Mouse (Mus musculus): Measurements from ENCODE around the gene Ipo4. TPM values are rescaled to one million over a fixed set of nuclear protein-coding genes. Genes with fewer than 3 reads are reported as not detected.

Gene Ipo4
- polyA plus RNA-seq, 1 experiment from 2014 or later = 80.6 TPM

DNA sequence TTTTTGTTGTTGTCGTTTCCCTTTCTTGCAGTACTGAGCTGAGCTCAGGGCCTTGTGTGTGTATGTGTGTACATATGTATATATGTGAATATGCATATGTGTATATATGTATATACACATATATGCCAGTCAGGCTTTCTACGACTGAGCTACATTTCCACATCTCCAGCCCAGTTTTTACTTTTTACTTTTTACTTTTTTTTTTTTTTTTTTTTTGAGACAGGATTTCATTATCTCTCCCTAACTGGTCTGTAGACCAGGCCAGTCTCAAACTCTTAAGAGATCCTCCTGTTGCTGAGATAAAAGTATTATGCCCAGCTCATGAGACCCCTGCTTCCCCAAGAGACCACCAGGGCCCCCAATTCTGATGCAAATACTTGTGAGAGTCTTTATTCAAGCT is 18.9 kb downstream of the Ipo4 start:
- no peak for ATAC-seq (ENCODE audit: low FRiP score)

DNA sequence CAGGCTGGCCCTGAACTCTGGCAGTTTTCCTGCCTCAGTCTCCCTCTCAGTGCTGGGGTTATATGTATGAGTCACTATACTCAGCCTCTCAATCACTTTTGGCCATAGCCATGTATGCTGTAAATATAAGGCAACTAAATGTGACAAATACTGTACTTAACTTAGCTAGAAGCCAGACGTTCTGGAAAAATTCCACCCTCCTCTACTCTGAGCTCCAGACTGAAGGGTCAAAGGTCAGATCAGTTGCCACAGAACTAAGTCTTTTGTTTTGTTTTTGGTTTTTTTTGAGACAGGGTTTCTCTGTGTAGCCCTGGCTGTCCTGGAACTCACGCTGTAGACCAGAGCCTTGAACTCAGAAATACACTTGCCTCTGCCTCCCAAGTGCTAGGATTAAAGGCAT is 19.9 kb downstream of the Ipo4 start:
- DNase-seq (ENCODE audit: low spot score, missing footprints) = peak; percentile 62
- WGBS = 52% methylated on average over 2 of the region's 2 CpGs
- no peaks in the 10 kb centered on the region for H3K4me1 ChIP-seq (ENCODE audit: control insufficient read depth, insufficient read depth, low read length)
- no peak overlapping the region for H3K9ac ChIP-seq (ENCODE audit: low read length)
- H3K27me3 ChIP-seq (ENCODE audit: control insufficient read depth, insufficient read depth, low read length) = no peaks in the 10 kb centered on the region
- H3K4me2 ChIP-seq = no peak overlapping the region
- H3K27ac ChIP-seq (ENCODE audit: low read depth, low read length) = no peak overlapping the region
- H3K4me3 ChIP-seq (ENCODE audit: low read depth, low read length) = no peak overlapping the region
- no peak for ATAC-seq (ENCODE audit: low FRiP score)
- H3K9me3 ChIP-seq (ENCODE audit: control insufficient read depth, low read length) = no peaks in the 10 kb centered on the region
- H3K36me3 ChIP-seq (ENCODE audit: control insufficient read depth, insufficient read depth, low read length) = no peaks in the 10 kb centered on the region

More for the DNA sequence above, 18.9 kb downstream of the Ipo4 start:
- WGBS = 87% methylated on average over 2 of the region's 2 CpGs
- no peak for DNase-seq (ENCODE audit: low spot score, missing footprints)
- H3K27ac ChIP-seq (ENCODE audit: low read depth, low read length) = no peak overlapping the region
- no peak overlapping the region for H3K4me3 ChIP-seq (ENCODE audit: low read depth, low read length)
- H3K27me3 ChIP-seq (ENCODE audit: control insufficient read depth, insufficient read depth, low read length) = no peaks in the 10 kb centered on the region
- no peaks in the 10 kb centered on the region for H3K9me3 ChIP-seq (ENCODE audit: control insufficient read depth, low read length)
- H3K4me1 ChIP-seq (ENCODE audit: control insufficient read depth, insufficient read depth, low read length) = no peaks in the 10 kb centered on the region
- H3K36me3 ChIP-seq (ENCODE audit: control insufficient read depth, insufficient read depth, low read length) = no peaks in the 10 kb centered on the region
- no peak overlapping the region for H3K9ac ChIP-seq (ENCODE audit: low read length)
- H3K4me2 ChIP-seq = no peak overlapping the region

- H3K4me1 ChIP-seq (ENCODE audit: control insufficient read depth, insufficient read depth, low read length) = no peaks in the 10 kb centered on the region
- no peak overlapping the region for H3K4me2 ChIP-seq
- no peaks in the 10 kb centered on the region for H3K36me3 ChIP-seq (ENCODE audit: control insufficient read depth, insufficient read depth, low read length)
- WGBS = 78% methylated on average over 7 of the region's 7 CpGs
- no peak overlapping the region for H3K27ac ChIP-seq (ENCODE audit: low read depth, low read length)
- ATAC-seq (ENCODE audit: low FRiP score) = no peak
- no peaks in the 10 kb centered on the region for H3K9me3 ChIP-seq (ENCODE audit: control insufficient read depth, low read length)
- H3K9ac ChIP-seq (ENCODE audit: low read length) = no peak overlapping the region
- no peaks in the 10 kb centered on the region for H3K27me3 ChIP-seq (ENCODE audit: control insufficient read depth, insufficient read depth, low read length)
- no peak overlapping the region for H3K4me3 ChIP-seq (ENCODE audit: low read depth, low read length)
- peak; percentile 81 for DNase-seq (ENCODE audit: low spot score, missing footprints)
Measured at GRCm38 (mm10) chr14:55614565-55615178, 21.1 kb downstream of the Ipo4 start.

GRCm38 (mm10) chr14:55613346-55613745 is 22.4 kb downstream of the Ipo4 start:
- H3K27me3 ChIP-seq (ENCODE audit: control insufficient read depth, insufficient read depth, low read length) = no peaks in the 10 kb centered on the region
- WGBS = 70% methylated on average over 6 of the region's 6 CpGs
- DNase-seq (ENCODE audit: low spot score, missing footprints) (no peak), ATAC-seq (ENCODE audit: low FRiP score) (no peak)
- no peak overlapping the region for H3K27ac ChIP-seq (ENCODE audit: low read depth, low read length)
- H3K9me3 ChIP-seq (ENCODE audit: control insufficient read depth, low read length) = no peaks in the 10 kb centered on the region
- peaks cover 4% of the 10 kb centered on the region; the same call in 1 of the 2 replicates for H3K36me3 ChIP-seq (ENCODE audit: control insufficient read depth, insufficient read depth, low read length)
- H3K4me1 ChIP-seq (ENCODE audit: control insufficient read depth, insufficient read depth, low read length) = no peaks in the 10 kb centered on the region
- H3K9ac ChIP-seq (ENCODE audit: low read length) = no peak overlapping the region
- no peak overlapping the region for H3K4me3 ChIP-seq (ENCODE audit: low read depth, low read length)
- no peak overlapping the region for H3K4me2 ChIP-seq

- peaks cover 10% of the 10 kb centered on the region; the same call in 1 of the 2 replicates for H3K36me3 ChIP-seq (ENCODE audit: control insufficient read depth, insufficient read depth, low read length)
Measured at GRCm38 (mm10) chr14:55608339-55608738, 27.4 kb downstream of the Ipo4 start.

DNA sequence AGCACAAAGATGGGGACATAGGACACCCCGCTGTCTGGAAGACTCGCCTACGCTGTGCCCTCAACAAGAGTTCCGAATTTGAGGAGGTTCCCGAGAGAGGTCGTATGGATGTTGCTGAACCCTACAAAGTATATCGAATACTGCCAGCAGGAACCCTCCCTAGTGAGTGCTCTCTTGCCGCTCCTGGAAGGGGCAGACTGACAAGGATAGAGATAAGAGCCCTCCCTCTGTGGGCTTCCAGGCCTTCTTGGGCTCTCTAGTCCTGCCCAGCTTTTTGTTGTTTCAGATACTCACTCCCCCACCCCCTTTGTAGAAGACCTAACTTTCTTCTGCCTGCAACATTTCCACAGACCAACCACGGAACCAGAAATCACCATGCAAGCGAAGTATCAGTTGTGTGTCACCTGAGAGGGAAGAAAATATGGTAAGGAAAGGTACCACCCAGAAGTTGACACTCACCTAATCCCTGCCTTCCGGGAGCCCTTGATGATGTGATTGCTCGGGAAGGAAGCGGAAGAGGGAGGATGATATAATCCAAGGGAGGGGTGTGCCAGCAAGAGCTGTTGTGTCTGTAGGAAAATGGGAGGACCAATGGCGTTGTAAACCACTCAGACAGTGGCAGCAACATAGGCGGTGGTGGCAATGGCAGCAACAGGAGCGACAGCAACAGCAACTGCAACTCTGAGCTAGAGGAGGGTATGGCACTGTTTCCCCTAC is 29.9 kb downstream of the Ipo4 start:
- WGBS = 92% methylated on average over 16 of the region's 16 CpGs
- H3K36me3 ChIP-seq (ENCODE audit: control insufficient read depth, insufficient read depth, low read length) = peaks cover 20% of the 10 kb centered on the region
- no peak for ATAC-seq (ENCODE audit: low FRiP score)

More at GRCm38 (mm10) chr14:55608339-55608738, 27.4 kb downstream of the Ipo4 start:
- WGBS = 93% methylated on average over 6 of the region's 6 CpGs
- no peak overlapping the region for H3K27ac ChIP-seq (ENCODE audit: low read depth, low read length)
- ATAC-seq (ENCODE audit: low FRiP score) (no peak), DNase-seq (ENCODE audit: low spot score, missing footprints) (no peak)
- H3K4me1 ChIP-seq (ENCODE audit: control insufficient read depth, insufficient read depth, low read length) = no peaks in the 10 kb centered on the region
- no peak overlapping the region for H3K4me3 ChIP-seq (ENCODE audit: low read depth, low read length)
- no peak overlapping the region for H3K4me2 ChIP-seq
- no peaks in the 10 kb centered on the region for H3K9me3 ChIP-seq (ENCODE audit: control insufficient read depth, low read length)
- H3K9ac ChIP-seq (ENCODE audit: low read length) = no peak overlapping the region
- no peaks in the 10 kb centered on the region for H3K27me3 ChIP-seq (ENCODE audit: control insufficient read depth, insufficient read depth, low read length)

DNA sequence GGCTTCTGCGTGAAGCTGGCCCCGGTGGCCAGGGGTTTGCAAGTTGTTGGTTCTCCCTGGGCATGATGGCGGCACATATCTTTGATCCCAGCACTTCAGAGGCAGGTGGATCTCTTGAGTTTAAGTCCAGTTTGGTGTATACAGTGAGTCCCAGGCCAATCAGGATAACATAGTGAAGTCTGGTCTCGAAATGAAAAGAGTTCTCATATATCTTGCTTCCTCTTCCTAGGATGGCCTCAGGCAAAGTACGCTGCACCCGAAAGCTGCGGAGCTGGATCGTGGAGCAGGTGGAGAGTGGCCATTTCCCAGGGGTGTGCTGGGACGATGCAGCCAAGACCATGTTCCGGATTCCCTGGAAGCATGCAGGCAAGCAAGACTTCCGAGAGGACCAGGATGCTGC is 30.9 kb downstream of the Ipo4 start:
- no peak overlapping the region for H3K9ac ChIP-seq (ENCODE audit: low read length)
- H3K27ac ChIP-seq (ENCODE audit: low read depth, low read length) = no peak overlapping the region
- peaks cover 20% of the 10 kb centered on the region for H3K36me3 ChIP-seq (ENCODE audit: control insufficient read depth, insufficient read depth, low read length)
- WGBS = 97% methylated on average over 11 of the region's 11 CpGs
- peak; percentile 56 for DNase-seq (ENCODE audit: low spot score, missing footprints)
- ATAC-seq (ENCODE audit: low FRiP score) = no peak
- no peaks in the 10 kb centered on the region for H3K27me3 ChIP-seq (ENCODE audit: control insufficient read depth, insufficient read depth, low read length)
- H3K9me3 ChIP-seq (ENCODE audit: control insufficient read depth, low read length) = no peaks in the 10 kb centered on the region
- no peak overlapping the region for H3K4me3 ChIP-seq (ENCODE audit: low read depth, low read length)
- no peak overlapping the region for H3K4me2 ChIP-seq
- no peaks in the 10 kb centered on the region for H3K4me1 ChIP-seq (ENCODE audit: control insufficient read depth, insufficient read depth, low read length)

More for the DNA sequence above, 29.9 kb downstream of the Ipo4 start:
- no peak overlapping the region for H3K4me3 ChIP-seq (ENCODE audit: low read depth, low read length)
- no peaks in the 10 kb centered on the region for H3K27me3 ChIP-seq (ENCODE audit: control insufficient read depth, insufficient read depth, low read length)
- H3K9me3 ChIP-seq (ENCODE audit: control insufficient read depth, low read length) = no peaks in the 10 kb centered on the region
- no peaks in the 10 kb centered on the region for H3K4me1 ChIP-seq (ENCODE audit: control insufficient read depth, insufficient read depth, low read length)
- H3K9ac ChIP-seq (ENCODE audit: low read length) = no peak overlapping the region
- H3K4me2 ChIP-seq = no peak overlapping the region
- no peak overlapping the region for H3K27ac ChIP-seq (ENCODE audit: low read depth, low read length)
- DNase-seq (ENCODE audit: low spot score, missing footprints) = peak; percentile 19

DNA sequence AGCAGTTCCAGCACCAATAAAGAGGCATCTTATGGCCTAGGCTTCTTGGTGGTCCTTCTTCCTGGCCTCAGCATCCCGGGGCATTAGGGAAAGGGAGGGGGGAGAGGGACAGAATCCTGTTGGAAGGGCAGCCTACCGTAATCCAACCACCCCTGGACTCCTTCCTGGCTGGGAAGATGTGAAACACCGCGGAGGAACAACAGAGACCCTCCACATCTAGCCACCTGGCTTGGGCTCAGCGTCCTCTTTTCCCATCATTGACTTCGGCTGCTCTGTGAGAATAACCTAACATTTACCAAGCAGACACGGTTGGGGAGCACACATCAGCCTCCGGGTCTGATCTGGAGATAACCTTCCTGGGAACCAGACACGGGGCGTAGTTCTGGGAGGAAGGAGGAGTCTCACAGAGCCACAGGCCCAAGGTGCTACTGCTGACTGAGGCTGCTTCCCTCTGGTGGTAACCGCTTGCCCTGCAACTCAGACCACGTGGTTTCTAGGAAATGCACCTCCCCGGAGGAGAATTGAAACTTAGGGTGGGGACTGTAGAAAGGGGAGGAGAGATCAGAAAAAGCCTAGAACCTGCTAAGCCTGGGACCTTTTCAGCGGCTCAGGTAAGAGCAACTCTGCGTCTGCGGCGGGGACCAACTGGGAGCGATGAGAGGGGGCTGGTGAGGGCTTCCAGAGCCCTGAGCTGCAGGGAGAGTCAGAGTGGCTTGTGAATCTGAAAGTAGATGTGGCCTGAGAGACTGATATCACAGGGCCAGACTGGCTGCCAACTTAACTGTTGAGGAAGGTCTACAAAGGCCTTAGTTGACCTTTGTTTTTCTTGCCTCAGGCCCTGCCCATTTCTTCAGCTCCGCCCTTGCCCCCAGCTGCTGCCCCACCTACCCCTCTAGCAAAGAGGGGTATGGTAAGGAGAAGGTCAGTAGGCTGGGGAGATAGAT is 31.9 kb downstream of the Ipo4 start:
- Histone ChIP-seq H3K4me2 (peak overlapping the region; percentile 28; the same call in 1 of the 2 replicates), H3K27ac (ENCODE audit: low read depth, low read length) (no peak overlapping the region), H3K27me3 (ENCODE audit: control insufficient read depth, insufficient read depth, low read length) (no peaks in the 10 kb centered on the region), H3K4me3 (ENCODE audit: low read depth, low read length) (peak overlapping the region; percentile 10; the same call in 1 of the 2 replicates), H3K36me3 (ENCODE audit: control insufficient read depth, insufficient read depth, low read length) (peaks cover 23% of the 10 kb centered on the region), H3K9me3 (ENCODE audit: control insufficient read depth, low read length) (no peaks in the 10 kb centered on the region), H3K4me1 (ENCODE audit: control insufficient read depth, insufficient read depth, low read length) (no peaks in the 10 kb centered on the region), H3K9ac (ENCODE audit: low read length) (peak overlapping the region; percentile 34; the same call in 1 of the 2 replicates)
- 23% methylated on average over 19 of the region's 19 CpGs for WGBS
- DNase-seq (ENCODE audit: low spot score, missing footprints) (peak; percentile 96), ATAC-seq (ENCODE audit: low FRiP score) (peak; percentile 89)
